Mouse (Mus musculus) megakaryocyte, embryonic 14.5 days (primary cell): ENCODE data around the gene Sh2d6.

Experiments
- FLI1 ChIP-seq: IDR thresholded peaks from 2 replicates; pipeline ENCODE4 v1.6.1; 2012; ENCODE audit warnings: low read length, inconsistent platforms, mixed read lengths
- GATA1 ChIP-seq: IDR thresholded peaks from 3 replicates; pipeline ENCODE4 v1.6.1; 2012; ENCODE audit warnings: mixed read lengths, low read length, inconsistent platforms, borderline replicate concordance

- TF ChIP-seq GATA1 (no peak), FLI1 (no peak)
Observed at GRCm38 (mm10) chr6:72482156-72482555, 39.4 kb downstream of the Sh2d6 start.
